Mouse (Mus musculus) hindbrain, embryonic 16.5 days (tissue): ENCODE data around the gene Cadm2. TPM values are rescaled to one million over a fixed set of nuclear protein-coding genes. Genes with fewer than 3 reads are reported as not detected.
A peak's percentile ranks its signal among the peaks of the same experiment; 100 is the strongest.

ENCODE experiments used
- ATAC-seq: fragments of 200-750 bp; cut with Nextera tagmentation; 2 replicates; pipeline ENCODE4 v1.8.0; 2017; ENCODE audit warnings: moderate TSS enrichment, moderate library complexity
- H3K27ac ChIP-seq: fragments of 300-500 bp; sonication (generic); 2 replicates; pipeline ENCODE4 v1.5.1; 2014; ENCODE audit warnings: low read depth, mild to moderate bottlenecking, control low read depth, low read length, moderate library complexity
- H3K27me3 ChIP-seq: fragments of 300-500 bp; sonication (generic); replicated peaks from 2 replicates; pipeline ENCODE4 v1.6.1; 2014; ENCODE audit warnings: low read length; ENCODE audit not compliant: control insufficient read depth, insufficient read depth
- H3K36me3 ChIP-seq: fragments of 300-500 bp; sonication (generic); 2 replicates; pipeline ENCODE4 v1.6.1; 2014; ENCODE audit warnings: mild to moderate bottlenecking, low read length, moderate library complexity, mixed read lengths; ENCODE audit not compliant: control insufficient read depth, insufficient read depth
- H3K4me1 ChIP-seq: fragments of 300-500 bp; sonication (generic); 2 replicates; pipeline ENCODE4 v1.6.1; 2014; ENCODE audit warnings: low read depth, low read length; ENCODE audit not compliant: control insufficient read depth, insufficient read depth
- H3K4me2 ChIP-seq: fragments of 300-500 bp; sonication (generic); 2 replicates; pipeline ENCODE4 v1.6.1; 2014; ENCODE audit warnings: mild to moderate bottlenecking, low read length, control low read depth, moderate library complexity
- H3K4me3 ChIP-seq: fragments of 300-500 bp; sonication (generic); 2 replicates; pipeline ENCODE4 v1.5.1; 2014; ENCODE audit warnings: mild to moderate bottlenecking, low read length, control low read depth, moderate library complexity
- H3K9ac ChIP-seq: fragments of 300-500 bp; sonication (generic); 2 replicates; pipeline ENCODE4 v1.6.1; 2014; ENCODE audit warnings: low read depth, mild to moderate bottlenecking, control low read depth, low read length, moderate library complexity
- H3K9me3 ChIP-seq: fragments of 300-500 bp; sonication (generic); 2 replicates; pipeline ENCODE4 v1.6.1; 2014; ENCODE audit warnings: mild to moderate bottlenecking, low read length, moderate library complexity; ENCODE audit not compliant: control insufficient read depth
- WGBS: fragments of 180-500 bp; shearing (Covaris S2); extraction: QIAGEN DNeasy Blood & Tissue Kit; methylation state at CpG from one replicate; pipeline ENCODE4 v1.1.7; 2014; 5-methylcytosine and 5-hydroxymethylcytosine counted together
- polyA plus RNA-seq: library from polyadenylated mRNA; unstranded; fragments of >200 nt; fragmentation: Nextera tagmentation; extraction: Ambion mirVana; gene quantifications from 2 replicates; pipeline ENCODE4 v1.2.1, GENCODE M21; 2015

Cadm2 gene
- polyA plus RNA-seq, 1 experiment from 2014 or later: 33.6 TPM

GRCm38 (mm10) chr16:67124811-67125210 lies 495.9 kb downstream of the Cadm2 start:
- peak; percentile 67; the same call in 1 of the 2 replicates for ATAC-seq
- H3K4me1 ChIP-seq: no peaks in the 10 kb centered on the region
- no peaks in the 10 kb centered on the region for H3K27me3 ChIP-seq
- WGBS: 71% methylated on average over 4 of the region's 4 CpGs
- H3K27ac ChIP-seq: no peak overlapping the region
- no peak overlapping the region for H3K9ac ChIP-seq
- H3K36me3 ChIP-seq: no peaks in the 10 kb centered on the region
- no peak overlapping the region for H3K4me2 ChIP-seq
- no peak overlapping the region for H3K4me3 ChIP-seq
- no peaks in the 10 kb centered on the region for H3K9me3 ChIP-seq

- WGBS: 64% methylated on average over 5 of the region's 5 CpGs
- no peak for ATAC-seq
- Histone ChIP-seq H3K27me3 (no peaks in the 10 kb centered on the region), H3K9ac (no peak overlapping the region), H3K9me3 (no peaks in the 10 kb centered on the region), H3K4me2 (no peak overlapping the region), H3K4me1 (no peaks in the 10 kb centered on the region), H3K4me3 (no peak overlapping the region), H3K27ac (no peak overlapping the region), H3K36me3 (no peaks in the 10 kb centered on the region)
Measured at GRCm38 (mm10) chr16:67122532-67122931, 498.2 kb downstream of the Cadm2 start.

DNA sequence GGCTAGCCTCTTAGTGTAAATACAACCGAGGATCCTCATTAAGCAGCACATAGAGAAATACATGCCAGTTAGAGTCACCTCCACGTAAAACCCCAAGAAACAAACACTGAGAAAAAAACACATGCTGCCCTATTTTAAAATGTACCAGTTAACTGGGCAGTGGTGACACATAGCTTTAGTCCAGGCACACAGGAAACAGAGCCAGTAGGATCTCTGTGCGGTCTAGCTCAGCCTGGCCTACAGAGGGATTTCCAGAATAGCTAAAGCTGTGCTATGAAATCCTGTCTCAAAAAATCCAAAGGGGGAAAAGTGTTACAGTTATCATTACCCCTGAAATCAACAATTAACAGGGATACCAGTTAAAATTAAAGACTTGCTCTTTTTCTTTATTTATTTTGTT lies 498.9 kb downstream of the Cadm2 start:
- Histone ChIP-seq H3K4me3 (no peak overlapping the region), H3K9ac (no peak overlapping the region), H3K27me3 (no peaks in the 10 kb centered on the region), H3K4me1 (no peaks in the 10 kb centered on the region), H3K36me3 (no peaks in the 10 kb centered on the region), H3K4me2 (no peak overlapping the region), H3K9me3 (no peaks in the 10 kb centered on the region), H3K27ac (no peak overlapping the region)
- WGBS: 81% methylated on average over 3 of the region's 3 CpGs
- ATAC-seq: no peak

DNA sequence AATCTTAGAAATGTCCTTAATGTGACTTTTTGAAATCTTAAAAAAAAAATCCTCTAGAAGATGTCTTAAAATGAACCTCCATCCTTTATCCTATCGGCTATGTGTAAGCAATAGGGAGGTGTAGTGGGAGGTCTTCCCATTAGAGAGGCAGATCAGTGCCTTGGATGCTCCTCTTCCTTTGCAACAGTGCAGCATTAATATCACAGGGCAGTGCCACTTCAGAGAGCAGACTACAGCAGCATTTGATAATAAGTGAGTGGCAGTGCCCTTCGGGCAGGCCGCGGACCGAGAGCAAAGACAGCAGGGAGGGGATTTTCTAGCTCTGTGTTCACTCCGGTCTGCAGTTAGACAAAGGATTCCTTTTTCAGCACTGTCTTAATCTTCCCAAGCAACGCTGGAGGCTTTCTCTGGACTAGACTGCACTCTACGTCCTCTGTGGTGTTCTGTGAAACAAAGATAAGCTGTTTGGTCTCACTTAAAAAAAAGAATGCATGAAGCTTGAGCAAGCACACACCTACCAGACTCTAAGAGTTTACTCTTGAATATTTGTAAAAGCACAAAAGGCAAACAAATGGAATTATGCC lies 514.1 kb downstream of the Cadm2 start:
- 47% methylated on average over 8 of the region's 8 CpGs for WGBS
- no peak overlapping the region for H3K27ac ChIP-seq
- H3K4me1 ChIP-seq: no peaks in the 10 kb centered on the region
- peak; percentile 61 for ATAC-seq
- no peaks in the 10 kb centered on the region for H3K36me3 ChIP-seq
- H3K27me3 ChIP-seq: no peaks in the 10 kb centered on the region
- no peak overlapping the region for H3K9ac ChIP-seq
- no peaks in the 10 kb centered on the region for H3K9me3 ChIP-seq
- H3K4me3 ChIP-seq: no peak overlapping the region
- H3K4me2 ChIP-seq: no peak overlapping the region

GRCm38 (mm10) chr16:67096706-67097105 lies 524.0 kb downstream of the Cadm2 start:
- Histone ChIP-seq H3K4me2 (no peak overlapping the region), H3K9me3 (no peaks in the 10 kb centered on the region), H3K9ac (no peak overlapping the region), H3K36me3 (no peaks in the 10 kb centered on the region), H3K27me3 (no peaks in the 10 kb centered on the region), H3K4me1 (no peaks in the 10 kb centered on the region), H3K27ac (no peak overlapping the region), H3K4me3 (no peak overlapping the region)
- 60% methylated on average over 6 of the region's 6 CpGs for WGBS
- peak; percentile 85 for ATAC-seq

- H3K9ac ChIP-seq: no peak overlapping the region
- H3K27ac ChIP-seq: no peak overlapping the region
- H3K9me3 ChIP-seq: no peaks in the 10 kb centered on the region
- no peak overlapping the region for H3K4me2 ChIP-seq
- H3K4me1 ChIP-seq: no peaks in the 10 kb centered on the region
- H3K27me3 ChIP-seq: no peaks in the 10 kb centered on the region
- 83% methylated on average over 4 of the region's 4 CpGs for WGBS
- H3K4me3 ChIP-seq: no peak overlapping the region
- no peaks in the 10 kb centered on the region for H3K36me3 ChIP-seq
- no peak for ATAC-seq
Measured at GRCm38 (mm10) chr16:67095916-67096315, 524.8 kb downstream of the Cadm2 start.

DNA sequence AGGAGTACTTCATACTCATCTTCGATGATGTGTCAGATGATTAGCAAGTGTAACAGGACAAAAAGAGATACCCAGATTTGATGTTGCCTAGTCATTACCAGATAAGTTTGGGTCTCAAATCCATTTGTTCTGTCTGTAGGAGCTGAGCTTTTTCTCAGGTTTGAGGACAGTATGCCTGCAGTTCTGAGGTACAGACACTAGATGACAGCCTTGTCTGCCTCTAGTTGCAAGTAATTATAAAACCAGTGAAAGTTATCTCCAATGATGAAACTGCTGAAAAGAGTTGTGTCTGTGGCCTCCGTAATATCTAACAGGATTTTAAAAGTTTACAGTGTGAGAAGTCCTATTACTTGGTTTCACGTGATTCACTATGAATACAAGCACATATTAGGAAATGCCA lies 531.0 kb downstream of the Cadm2 start:
- no peak overlapping the region for H3K4me2 ChIP-seq
- no peak overlapping the region for H3K4me3 ChIP-seq
- no peak overlapping the region for H3K27ac ChIP-seq
- H3K27me3 ChIP-seq: no peaks in the 10 kb centered on the region
- 72% methylated on average over 3 of the region's 3 CpGs for whole genome bisulfite sequencing
- no peaks in the 10 kb centered on the region for H3K36me3 ChIP-seq
- H3K9me3 ChIP-seq: no peaks in the 10 kb centered on the region
- no peak overlapping the region for H3K9ac ChIP-seq
- ATAC-seq: no peak; the same call in 1 of the 2 replicates
- H3K4me1 ChIP-seq: no peaks in the 10 kb centered on the region

DNA sequence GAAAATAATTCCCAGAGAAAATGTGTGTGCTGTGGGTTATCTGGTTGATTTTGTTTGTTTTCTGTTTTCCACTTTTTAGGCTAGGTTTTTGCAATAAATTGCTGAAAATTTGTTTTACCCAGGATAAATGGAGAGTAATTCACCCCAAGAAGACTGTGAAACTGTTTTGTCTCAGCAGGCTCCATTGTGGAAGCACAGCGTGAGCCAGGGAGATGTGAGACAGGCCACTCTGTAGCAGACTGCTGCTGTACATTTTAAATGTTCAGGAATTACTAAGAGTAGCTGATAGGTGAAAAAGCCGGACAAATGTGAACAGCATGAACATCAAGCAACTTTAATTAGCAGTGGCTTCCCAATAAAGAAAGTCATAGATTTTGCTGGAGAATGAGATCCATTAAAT lies 541.4 kb downstream of the Cadm2 start:
- Histone ChIP-seq H3K4me2 (no peak overlapping the region), H3K4me1 (no peaks in the 10 kb centered on the region), H3K4me3 (no peak overlapping the region), H3K27ac (no peak overlapping the region), H3K9ac (no peak overlapping the region), H3K27me3 (no peaks in the 10 kb centered on the region), H3K36me3 (no peaks in the 10 kb centered on the region), H3K9me3 (no peaks in the 10 kb centered on the region)
- no peak for ATAC-seq
- 42% methylated on average over 2 of the region's 2 CpGs for WGBS

DNA sequence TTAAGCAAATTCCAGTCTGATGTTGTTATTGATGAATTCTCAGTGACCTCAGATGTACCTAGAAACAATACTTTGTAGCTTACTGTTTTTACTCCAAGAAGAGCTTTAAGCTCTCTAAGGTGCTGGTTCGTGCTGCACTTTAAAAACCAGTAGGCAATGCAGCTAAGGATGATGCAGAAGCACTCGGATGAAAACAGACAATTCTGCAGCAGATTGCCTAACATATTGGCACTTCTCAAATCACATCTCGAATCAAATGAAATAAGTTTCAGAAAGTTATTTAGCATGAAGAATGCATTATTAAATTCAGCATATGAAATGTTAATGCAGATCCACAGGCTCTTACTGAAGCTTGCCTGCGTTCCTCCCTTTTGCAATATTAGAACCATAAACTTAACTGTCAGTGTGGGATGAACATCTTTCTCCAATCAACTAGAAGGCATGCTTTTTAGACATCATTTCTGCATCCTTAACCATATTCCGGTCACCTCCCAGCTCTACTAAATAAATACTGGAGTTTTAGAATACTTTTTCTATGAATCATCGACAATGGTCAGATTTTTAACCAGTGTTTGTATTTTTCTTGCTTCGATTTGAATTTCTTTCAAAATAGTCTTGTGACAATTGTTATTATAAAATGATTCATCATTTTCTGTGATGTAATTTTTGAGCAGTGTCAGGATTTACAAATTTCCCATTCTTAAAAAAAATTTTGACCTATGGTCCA lies 544.4 kb downstream of the Cadm2 start:
- Histone ChIP-seq H3K27ac (no peak overlapping the region), H3K9ac (no peak overlapping the region), H3K4me2 (no peak overlapping the region), H3K4me3 (no peak overlapping the region), H3K27me3 (no peaks in the 10 kb centered on the region), H3K9me3 (no peaks in the 10 kb centered on the region), H3K36me3 (no peaks in the 10 kb centered on the region), H3K4me1 (no peaks in the 10 kb centered on the region)
- no peak for ATAC-seq
- WGBS: 78% methylated on average over 7 of the region's 7 CpGs
